Mouse (Mus musculus): Measurements from ENCODE around the gene Plpp3. TPM values are rescaled to one million over a fixed set of nuclear protein-coding genes. Genes with fewer than 3 reads are reported as not detected.

Plpp3 gene
- polyA plus RNA-seq, 1 experiment from 2014 or later = 57.2 TPM

GRCm38 (mm10) chr4:105248161-105248560, 91.0 kb downstream of the Plpp3 start:
- peaks cover 24% of the 10 kb centered on the region for H3K4me1 ChIP-seq

GRCm38 (mm10) chr4:105249283-105249682, 92.1 kb downstream of the Plpp3 start:
- 91% methylated on average over 4 of the region's 4 CpGs for WGBS
- Histone ChIP-seq H3K27ac (no peak overlapping the region), H3K4me1 (peaks cover 20% of the 10 kb centered on the region), H3K9me3 (no peaks in the 10 kb centered on the region), H3K36me3 (replicated peaks) (no peaks in the 10 kb centered on the region), H3K4me3 (no peak overlapping the region), H3K27me3 (ENCODE audit: poor library complexity, severe bottlenecking) (peaks cover 17% of the 10 kb centered on the region)
- no peak for DNase-seq (ENCODE audit: extremely low spot score, low spot score)

More at GRCm38 (mm10) chr4:105248161-105248560, 91.0 kb downstream of the Plpp3 start:
- H3K27ac ChIP-seq = no peak overlapping the region
- H3K36me3 ChIP-seq (replicated peaks) = no peaks in the 10 kb centered on the region
- H3K4me3 ChIP-seq = no peak overlapping the region
- 89% methylated on average over 1 of the region's 1 CpGs for WGBS
- no peaks in the 10 kb centered on the region for H3K9me3 ChIP-seq
- DNase-seq (ENCODE audit: extremely low spot score, low spot score) = no peak
- peaks cover 19% of the 10 kb centered on the region for H3K27me3 ChIP-seq (ENCODE audit: poor library complexity, severe bottlenecking)

GRCm38 (mm10) chr4:105250946-105251345, 93.8 kb downstream of the Plpp3 start:
- no peak for DNase-seq (ENCODE audit: extremely low spot score, low spot score)
- H3K9me3 ChIP-seq = no peaks in the 10 kb centered on the region
- no peaks in the 10 kb centered on the region for H3K36me3 ChIP-seq (replicated peaks)
- peaks cover 4% of the 10 kb centered on the region for H3K4me1 ChIP-seq
- WGBS = 81% methylated on average over 3 of the region's 3 CpGs
- no peak overlapping the region for H3K4me3 ChIP-seq
- H3K27me3 ChIP-seq (ENCODE audit: poor library complexity, severe bottlenecking) = peaks cover 7% of the 10 kb centered on the region
- H3K27ac ChIP-seq = no peak overlapping the region

GRCm38 (mm10) chr4:105252044-105252443, 94.9 kb downstream of the Plpp3 start:
- no peak overlapping the region for H3K4me3 ChIP-seq
- no peak for DNase-seq (ENCODE audit: extremely low spot score, low spot score)
- 85% methylated on average over 3 of the region's 3 CpGs for WGBS
- H3K36me3 ChIP-seq (replicated peaks) = no peaks in the 10 kb centered on the region
- no peak overlapping the region for H3K27ac ChIP-seq
- no peaks in the 10 kb centered on the region for H3K9me3 ChIP-seq
- no peaks in the 10 kb centered on the region; the same call in 1 of the 2 replicates for H3K4me1 ChIP-seq
- H3K27me3 ChIP-seq (ENCODE audit: poor library complexity, severe bottlenecking) = no peaks in the 10 kb centered on the region

- no peaks in the 10 kb centered on the region for H3K9me3 ChIP-seq
- no peak overlapping the region for H3K27ac ChIP-seq
- no peak overlapping the region for H3K4me3 ChIP-seq
- H3K4me1 ChIP-seq = no peaks in the 10 kb centered on the region; the same call in 1 of the 2 replicates
- DNase-seq (ENCODE audit: extremely low spot score, low spot score) = no peak
- no peaks in the 10 kb centered on the region for H3K36me3 ChIP-seq (replicated peaks)
- WGBS = 88% methylated on average over 5 of the region's 5 CpGs
- H3K27me3 ChIP-seq (ENCODE audit: poor library complexity, severe bottlenecking) = no peaks in the 10 kb centered on the region
Observed at GRCm38 (mm10) chr4:105252571-105253200, 95.5 kb downstream of the Plpp3 start.

GRCm38 (mm10) chr4:105253453-105254341, 96.5 kb downstream of the Plpp3 start:
- 75% methylated on average over 6 of the region's 6 CpGs for WGBS
- no peaks in the 10 kb centered on the region; the same call in 1 of the 2 replicates for H3K4me1 ChIP-seq
- H3K27me3 ChIP-seq (ENCODE audit: poor library complexity, severe bottlenecking) = no peaks in the 10 kb centered on the region
- DNase-seq (ENCODE audit: extremely low spot score, low spot score) = no peak
- H3K27ac ChIP-seq = no peak overlapping the region
- H3K4me3 ChIP-seq = no peak overlapping the region
- H3K9me3 ChIP-seq = no peaks in the 10 kb centered on the region
- H3K36me3 ChIP-seq (replicated peaks) = no peaks in the 10 kb centered on the region

GRCm38 (mm10) chr4:105254365-105254764, 97.2 kb downstream of the Plpp3 start:
- Histone ChIP-seq H3K27ac (no peak overlapping the region), H3K27me3 (ENCODE audit: poor library complexity, severe bottlenecking) (no peaks in the 10 kb centered on the region), H3K4me1 (no peaks in the 10 kb centered on the region; the same call in 1 of the 2 replicates), H3K4me3 (no peak overlapping the region), H3K9me3 (no peaks in the 10 kb centered on the region), H3K36me3 (replicated peaks) (no peaks in the 10 kb centered on the region)
- DNase-seq (ENCODE audit: extremely low spot score, low spot score) = no peak
- WGBS = 92% methylated on average over 4 of the region's 4 CpGs

- 89% methylated on average over 3 of the region's 3 CpGs for WGBS
- DNase-seq (ENCODE audit: extremely low spot score, low spot score) = no peak
- no peak overlapping the region for H3K4me3 ChIP-seq
- no peaks in the 10 kb centered on the region for H3K36me3 ChIP-seq (replicated peaks)
- peaks cover under 1% of the 10 kb centered on the region; the same call in 1 of the 2 replicates for H3K4me1 ChIP-seq
- no peak overlapping the region for H3K27ac ChIP-seq
- H3K9me3 ChIP-seq = no peaks in the 10 kb centered on the region
- no peaks in the 10 kb centered on the region for H3K27me3 ChIP-seq (ENCODE audit: poor library complexity, severe bottlenecking)
Observed at GRCm38 (mm10) chr4:105255185-105255584, 98.0 kb downstream of the Plpp3 start.

- Histone ChIP-seq H3K27me3 (ENCODE audit: poor library complexity, severe bottlenecking) (no peaks in the 10 kb centered on the region), H3K9me3 (no peaks in the 10 kb centered on the region), H3K27ac (no peak overlapping the region), H3K4me3 (no peak overlapping the region), H3K4me1 (peaks cover 8% of the 10 kb centered on the region), H3K36me3 (replicated peaks) (no peaks in the 10 kb centered on the region)
- no peak for DNase-seq (ENCODE audit: extremely low spot score, low spot score)
- WGBS = 86% methylated on average over 11 of the region's 11 CpGs
Observed at GRCm38 (mm10) chr4:105257667-105258560, 100.8 kb downstream of the Plpp3 start.

DNA sequence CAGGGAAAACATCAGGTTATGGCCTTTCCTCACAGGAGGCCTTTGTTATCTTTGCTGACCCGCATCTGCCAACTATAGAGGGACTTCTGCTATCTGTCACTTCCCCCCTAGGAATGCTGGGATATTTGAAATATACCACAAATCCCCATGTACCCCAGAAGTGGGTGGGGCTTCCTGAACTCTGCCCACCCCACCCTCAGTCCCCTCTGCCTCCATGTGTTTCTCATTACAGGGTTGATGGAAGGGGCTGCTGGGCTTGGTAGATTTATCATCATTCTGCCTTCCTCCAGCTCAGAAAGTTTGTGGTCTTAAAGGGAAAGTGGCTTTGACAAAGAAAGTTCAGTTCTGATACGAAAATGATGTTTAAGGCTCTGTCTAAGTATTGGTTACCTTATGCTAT, 103.2 kb downstream of the Plpp3 start:
- peaks cover 8% of the 10 kb centered on the region; the same call in 1 of the 2 replicates for H3K4me1 ChIP-seq
- no peak for DNase-seq (ENCODE audit: extremely low spot score, low spot score)
- no peaks in the 10 kb centered on the region for H3K36me3 ChIP-seq (replicated peaks)
- H3K9me3 ChIP-seq = no peaks in the 10 kb centered on the region
- H3K27me3 ChIP-seq (ENCODE audit: poor library complexity, severe bottlenecking) = no peaks in the 10 kb centered on the region
- no peak overlapping the region for H3K27ac ChIP-seq
- H3K4me3 ChIP-seq = no peak overlapping the region
- WGBS = 80% methylated on average over 2 of the region's 2 CpGs

- H3K27ac ChIP-seq = no peak overlapping the region
- no peaks in the 10 kb centered on the region for H3K9me3 ChIP-seq
- peaks cover 8% of the 10 kb centered on the region; the same call in 1 of the 2 replicates for H3K4me1 ChIP-seq
- no peak for DNase-seq (ENCODE audit: extremely low spot score, low spot score)
- 90% methylated on average over 9 of the region's 9 CpGs for WGBS
- no peaks in the 10 kb centered on the region for H3K27me3 ChIP-seq (ENCODE audit: poor library complexity, severe bottlenecking)
- no peaks in the 10 kb centered on the region for H3K36me3 ChIP-seq (replicated peaks)
- H3K4me3 ChIP-seq = no peak overlapping the region
Observed at GRCm38 (mm10) chr4:105260893-105261769, 104.0 kb downstream of the Plpp3 start.

All from forebrain, embryonic 10.5 days (tissue).